ENCODE assay signal across 8 mouse cellular contexts in genomic region chr10:81597137-81597950, GRCm38 (mm10). TPM values are rescaled to one million over a fixed set of nuclear protein-coding genes. Genes with fewer than 3 reads are reported as not detected.
A peak's percentile ranks its signal among the peaks of the same experiment; 100 is the strongest.
DNase-seq lines count a peak whose midpoint lies in the region; ATAC-seq lines count a peak whose summit lies in the region.

No protein-coding gene starts in this region.

- ATAC-seq in heart, embryonic 15.5 days (replicated peaks; ENCODE audit: insufficient number of reproducible peaks, insufficient read depth, low FRiP score, low read depth) = peak; percentile 28
- peak; percentile 22 for ATAC-seq in limb, embryonic 13.5 days (ENCODE audit: low FRiP score, low read depth)
- ATAC-seq in midbrain, embryonic 13.5 days = peak; percentile 28

- peak overlapping the region; percentile 38 for H3K4me3 ChIP-seq in heart, embryonic 15.5 days
- H3K4me3 ChIP-seq in limb, embryonic 13.5 days = peak overlapping the region; percentile 28
- H3K4me3 ChIP-seq in midbrain, embryonic 13.5 days (replicated peaks) = no peak overlapping the region; the same call in 1 of the 2 replicates

- no peaks in the 10 kb centered on the region for H3K9me3 ChIP-seq in heart, embryonic 15.5 days (replicated peaks)
- no peaks in the 10 kb centered on the region for H3K9me3 ChIP-seq in limb, embryonic 13.5 days
- H3K9me3 ChIP-seq in midbrain, embryonic 13.5 days = no peaks in the 10 kb centered on the region

- peak overlapping the region; percentile 50 for H3K9ac ChIP-seq in heart, embryonic 15.5 days
- peak overlapping the region; percentile 48 for H3K9ac ChIP-seq in limb, embryonic 13.5 days
- H3K9ac ChIP-seq in midbrain, embryonic 13.5 days (replicated peaks) = peak overlapping the region; percentile 56; the same call in 1 of the 2 replicates

- H3K4me2 ChIP-seq in heart, embryonic 15.5 days = peak overlapping the region; percentile 67
- H3K4me2 ChIP-seq in limb, embryonic 13.5 days (replicated peaks) = peak overlapping the region; percentile 60
- peak overlapping the region; percentile 46 for H3K4me2 ChIP-seq in midbrain, embryonic 13.5 days (replicated peaks)

- DNase-seq in right cerebral cortex, postnatal 25 days = peak; percentile 35
- DNase-seq in right cerebral cortex, postnatal 14 days = no peak
- DNase-seq in embryo, embryonic 10.5 days (ENCODE audit: low spot score) = peak; percentile 61
- DNase-seq in yolk sac, embryonic 10.5 days (ENCODE audit: low spot score) = peak; percentile 49
- DNase-seq in c-Kit-positive CD71-positive TER-119-positive erythroid progenitor cells, embryonic 14.5 days (ENCODE audit: low spot score) = no peak

- H3K4me1 ChIP-seq in heart, embryonic 15.5 days (replicated peaks) = peaks cover 46% of the 10 kb centered on the region
- H3K4me1 ChIP-seq in limb, embryonic 13.5 days = peaks cover 61% of the 10 kb centered on the region
- H3K4me1 ChIP-seq in midbrain, embryonic 13.5 days (replicated peaks) = peaks cover 51% of the 10 kb centered on the region

- no peaks in the 10 kb centered on the region for H3K36me3 ChIP-seq in heart, embryonic 15.5 days
- no peaks in the 10 kb centered on the region for H3K36me3 ChIP-seq in limb, embryonic 13.5 days
- no peaks in the 10 kb centered on the region for H3K36me3 ChIP-seq in midbrain, embryonic 13.5 days

- peaks cover 16% of the 10 kb centered on the region for H3K27me3 ChIP-seq in heart, embryonic 15.5 days
- peaks cover 21% of the 10 kb centered on the region; the same call in 1 of the 2 replicates for H3K27me3 ChIP-seq in limb, embryonic 13.5 days
- peaks cover 86% of the 10 kb centered on the region for H3K27me3 ChIP-seq in midbrain, embryonic 13.5 days

- H3K27ac ChIP-seq in heart, embryonic 15.5 days = peak overlapping the region; percentile 81
- H3K27ac ChIP-seq in limb, embryonic 13.5 days = peak overlapping the region; percentile 87
- peak overlapping the region; percentile 60 for H3K27ac ChIP-seq in midbrain, embryonic 13.5 days

- 8% methylated on average over 12 of the region's 12 CpGs for WGBS in heart, embryonic 15.5 days
- 5% methylated on average over 11 of the region's 12 CpGs for WGBS in limb, embryonic 13.5 days
- WGBS in midbrain, embryonic 13.5 days = 11% methylated on average over 12 of the region's 12 CpGs

RNA-seq across cellular contexts. Expression of gene Tle6, which starts 3.5 kb away (rescaled TPM):
- 23.9 and 30.5 TPM in 2 replicates for polyA plus RNA-seq in heart, embryonic 15.5 days (2015; fragmentation: Nextera tagmentation; extraction: Ambion mirVana)
- 13.8 and 18.4 TPM in 2 replicates for polyA plus RNA-seq in limb, embryonic 13.5 days (2015; fragmentation: Nextera tagmentation; extraction: Ambion mirVana)
- 2.8 and 4.4 TPM in 2 replicates for polyA plus RNA-seq in midbrain, embryonic 13.5 days (2015; fragmentation: Nextera tagmentation; extraction: Ambion mirVana)

RNA-seq across cellular contexts. Expression of gene BC025920, which starts 8.7 kb away (rescaled TPM):
- 0.48 and 0.72 TPM in 2 replicates for polyA plus RNA-seq in heart, embryonic 15.5 days (2015; fragmentation: Nextera tagmentation; extraction: Ambion mirVana)
- polyA plus RNA-seq in limb, embryonic 13.5 days (2015; fragmentation: Nextera tagmentation; extraction: Ambion mirVana) = 1.3 and 1.5 TPM in 2 replicates
- polyA plus RNA-seq in midbrain, embryonic 13.5 days (2015; fragmentation: Nextera tagmentation; extraction: Ambion mirVana) = 2.9 and 3.0 TPM in 2 replicates

RNA-seq across cellular contexts. Expression of gene Tle2, which starts 23.0 kb away (rescaled TPM):
- polyA plus RNA-seq in heart, embryonic 15.5 days (2015; fragmentation: Nextera tagmentation; extraction: Ambion mirVana) = 23.6 and 29.3 TPM in 2 replicates
- 68.8 and 69.8 TPM in 2 replicates for polyA plus RNA-seq in limb, embryonic 13.5 days (2015; fragmentation: Nextera tagmentation; extraction: Ambion mirVana)
- 23.6 and 26.2 TPM in 2 replicates for polyA plus RNA-seq in midbrain, embryonic 13.5 days (2015; fragmentation: Nextera tagmentation; extraction: Ambion mirVana)

RNA-seq across cellular contexts. Expression of gene Sirt6, which starts 30.3 kb away (rescaled TPM):
- 20.8 and 26.7 TPM in 2 replicates for polyA plus RNA-seq in heart, embryonic 15.5 days (2015; fragmentation: Nextera tagmentation; extraction: Ambion mirVana)
- polyA plus RNA-seq in limb, embryonic 13.5 days (2015; fragmentation: Nextera tagmentation; extraction: Ambion mirVana) = 60.3 and 61.9 TPM in 2 replicates
- 64.7 and 67.4 TPM in 2 replicates for polyA plus RNA-seq in midbrain, embryonic 13.5 days (2015; fragmentation: Nextera tagmentation; extraction: Ambion mirVana)

RNA-seq across cellular contexts. Expression of gene Ankrd24, which starts 31.0 kb away (rescaled TPM):
- polyA plus RNA-seq in heart, embryonic 15.5 days (2015; fragmentation: Nextera tagmentation; extraction: Ambion mirVana) = 12.3 and 13.7 TPM in 2 replicates
- polyA plus RNA-seq in limb, embryonic 13.5 days (2015; fragmentation: Nextera tagmentation; extraction: Ambion mirVana) = 11.6 and 12.1 TPM in 2 replicates
- 8.5 and 9.3 TPM in 2 replicates for polyA plus RNA-seq in midbrain, embryonic 13.5 days (2015; fragmentation: Nextera tagmentation; extraction: Ambion mirVana)

Comparison
In these comparisons a context has a peak if more than half of its experiments do, and no peak if none do; other contexts are left out.
1. DNase-seq: peak in right cerebral cortex, postnatal 25 days (single experiment), embryo, embryonic 10.5 days (single experiment) and yolk sac, embryonic 10.5 days (single experiment); none in right cerebral cortex, postnatal 14 days (single experiment) and c-Kit-positive CD71-positive TER-119-positive erythroid progenitor cells, embryonic 14.5 days (single experiment).
2. Peak in every context shown above with its lines, with median percentiles within 50 percentile points of each other: ATAC-seq, H3K27ac ChIP-seq, H3K4me2 ChIP-seq and H3K9ac ChIP-seq.